Mouse (Mus musculus): ENCODE results near the gene Gm49388. TPM values are rescaled to one million over a fixed set of nuclear protein-coding genes. Genes with fewer than 3 reads are reported as not detected.
"Not testable (repeated sequence)": the region's sequence is repeated elsewhere in the genome, so short reads cannot be mapped to it uniquely, and the experiment has no call there.

Gene Gm49388
- polyA plus RNA-seq, 1 experiment: not detected

- DNase-seq (ENCODE audit: extremely low spot score in 1 of 2, low spot score in 1 of 2): no peak
Measured at GRCm38 (mm10) chr7:127835550-127835949, 50.1 kb downstream of the Gm49388 start.

- no peak for DNase-seq (ENCODE audit: extremely low spot score in 1 of 2, low spot score in 1 of 2)
Measured at GRCm38 (mm10) chr7:127837473-127837872, 52.1 kb downstream of the Gm49388 start.

- DNase-seq (ENCODE audit: extremely low spot score in 1 of 2, low spot score in 1 of 2): not testable (repeated sequence)
Measured at GRCm38 (mm10) chr7:127837878-127838277, 52.5 kb downstream of the Gm49388 start.

DNA sequence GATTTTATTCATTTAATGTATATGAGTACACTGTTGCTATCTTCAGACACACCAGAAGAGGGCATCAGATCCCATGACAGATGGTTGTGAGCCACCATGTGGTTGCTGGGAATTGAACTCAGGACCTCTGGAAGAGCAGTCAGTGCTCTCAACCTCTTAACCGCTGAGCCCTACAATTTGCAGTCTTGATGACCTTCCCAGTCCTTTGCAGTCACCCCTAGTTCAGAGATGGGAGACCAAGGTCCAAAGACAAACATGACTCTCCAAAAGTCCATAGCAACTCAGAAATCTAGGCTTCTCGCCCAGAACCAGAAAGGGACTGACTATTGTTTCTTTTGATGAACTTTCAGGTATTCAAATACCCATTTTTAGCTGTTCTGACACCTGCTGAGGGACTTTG, 54.6 kb downstream of the Gm49388 start:
- DNase-seq (ENCODE audit: extremely low spot score in 1 of 2, low spot score in 1 of 2): not testable (repeated sequence)

GRCm38 (mm10) chr7:127840886-127841285, 55.5 kb downstream of the Gm49388 start:
- peak; percentile 78 to 85 for DNase-seq (ENCODE audit: extremely low spot score in 1 of 2, low spot score in 1 of 2)

GRCm38 (mm10) chr7:127841340-127842000, 56.1 kb downstream of the Gm49388 start:
- DNase-seq (ENCODE audit: extremely low spot score in 1 of 2, low spot score in 1 of 2): peak; percentile 96 to 98

DNA sequence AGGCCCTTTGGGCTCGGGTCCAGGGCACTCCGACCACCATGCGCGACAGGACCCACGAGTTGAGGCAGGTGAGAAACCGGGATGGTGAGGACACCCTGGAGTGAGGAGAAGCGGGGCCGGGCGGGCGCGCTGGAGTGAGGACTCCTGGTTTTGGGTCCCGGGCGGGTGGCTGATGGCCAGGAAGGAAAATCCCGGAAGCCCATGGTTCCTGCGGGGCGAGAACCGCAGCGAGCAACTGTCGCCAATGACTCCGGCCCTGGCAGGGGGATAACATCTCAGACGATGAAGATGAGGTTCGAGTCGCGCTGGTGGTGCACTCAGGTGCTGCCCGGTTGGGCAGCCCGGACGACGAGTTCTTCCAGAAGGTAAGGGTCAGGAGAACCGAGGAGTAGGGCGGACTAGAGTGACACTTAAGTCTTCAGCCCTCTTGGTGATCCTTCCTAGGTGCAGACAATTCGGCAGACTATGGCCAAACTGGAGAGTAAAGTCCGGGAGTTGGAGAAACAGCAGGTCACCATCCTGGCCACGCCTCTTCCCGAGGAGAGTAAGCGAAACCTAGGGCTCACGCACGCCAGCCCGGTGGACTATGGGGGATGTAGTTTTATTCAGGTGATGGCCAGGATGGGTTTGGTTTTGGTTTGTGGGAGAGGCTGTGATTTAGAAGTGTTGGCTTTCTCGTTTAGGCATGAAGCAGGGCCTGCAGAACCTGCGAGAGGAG, 56.8 kb downstream of the Gm49388 start:
- DNase-seq (ENCODE audit: extremely low spot score in 1 of 2, low spot score in 1 of 2): peak; percentile 40 to 83

DNA sequence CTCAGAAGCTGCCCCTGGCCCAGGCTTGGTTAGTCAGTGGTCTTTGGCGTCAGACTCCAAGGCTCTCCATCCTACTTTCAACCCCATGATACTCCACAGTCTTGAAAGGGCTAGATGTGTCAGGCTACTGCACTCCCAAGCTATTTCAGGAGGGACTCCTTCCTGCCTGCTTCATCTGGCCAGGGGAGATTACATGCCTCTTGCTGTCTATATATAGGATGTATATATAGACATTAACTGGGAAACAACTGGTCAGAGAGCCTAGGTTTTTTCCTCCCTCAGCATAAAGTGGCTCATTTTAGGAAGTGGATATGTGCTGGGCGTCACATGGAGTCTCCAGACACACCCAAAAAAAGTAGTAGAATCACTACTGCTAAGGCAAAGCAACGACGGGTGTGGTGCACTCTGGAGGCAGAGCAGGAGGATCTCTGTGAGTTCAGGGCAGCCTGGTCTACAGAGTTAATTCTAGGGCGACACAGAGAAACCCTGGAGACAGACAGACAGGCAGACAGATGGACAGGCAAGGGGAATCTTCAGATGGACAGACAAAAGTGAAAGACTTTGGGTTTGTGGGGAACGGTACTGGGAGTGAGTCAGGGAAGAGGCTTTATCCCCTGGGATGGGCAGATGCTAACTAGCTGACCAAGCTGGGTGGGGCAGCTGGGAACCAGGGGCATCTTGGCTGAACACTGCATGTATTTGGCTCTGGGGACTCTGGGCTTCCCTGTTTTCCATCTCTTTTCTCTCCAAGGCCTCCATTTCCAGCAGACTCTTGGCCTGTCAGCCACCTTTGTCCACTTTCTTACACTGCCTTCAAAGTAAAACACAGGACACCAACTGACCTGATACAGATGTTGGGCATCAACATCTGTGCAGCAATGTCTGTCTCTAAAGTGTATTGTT, 64.8 kb downstream of the Gm49388 start:
- no peak for DNase-seq (ENCODE audit: extremely low spot score in 1 of 2, low spot score in 1 of 2)

DNA sequence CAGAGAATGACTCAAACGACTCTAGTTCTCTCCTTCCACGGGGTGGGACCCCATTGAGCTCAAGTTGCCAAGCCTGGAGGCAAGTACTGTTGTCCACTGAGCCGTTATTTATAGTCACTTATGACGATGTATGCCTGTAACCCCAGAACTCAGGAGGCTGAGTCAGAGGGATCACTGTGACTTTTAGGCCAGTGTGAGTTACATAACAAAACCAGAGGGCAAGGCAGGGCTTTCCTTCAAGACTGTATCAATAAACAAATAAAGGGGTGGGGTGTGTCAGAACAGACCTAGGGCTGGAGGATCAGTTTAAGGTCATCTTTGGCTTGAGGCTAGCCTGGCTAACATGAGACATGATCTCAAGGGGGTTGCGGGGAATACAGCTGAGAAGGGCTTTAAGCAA, 65.5 kb downstream of the Gm49388 start:
- no peak for DNase-seq (ENCODE audit: extremely low spot score in 1 of 2, low spot score in 1 of 2)

Other genes starting within 250 kb of the Gm49388 start
- not detected in 2 replicates for gene Tmem265, start 224.2 kb upstream of the Gm49388 start, polyA plus RNA-seq (2012; rRNA removed)
- gene Phkg2, start 212.3 kb upstream of the Gm49388 start, polyA plus RNA-seq (2012; rRNA removed): 145 and 146 TPM in 2 replicates
- 21.0 and 21.5 TPM in 2 replicates for gene Ccdc189, start 197.0 kb upstream of the Gm49388 start, polyA plus RNA-seq (2012; rRNA removed)
- gene Rnf40, start 196.8 kb upstream of the Gm49388 start, polyA plus RNA-seq (2012; rRNA removed): 49.4 and 54.0 TPM in 2 replicates
- 21.7 and 22.7 TPM in 2 replicates for gene Zfp629, start 169.8 kb upstream of the Gm49388 start, polyA plus RNA-seq (2012; rRNA removed)
- gene Bcl7c, start 76.7 kb upstream of the Gm49388 start, polyA plus RNA-seq (2012; rRNA removed): 23.3 and 25.7 TPM in 2 replicates
- gene Ctf1, start 72.9 kb upstream of the Gm49388 start, polyA plus RNA-seq (2012; rRNA removed): 6.0 and 6.4 TPM in 2 replicates
- not detected in 2 replicates for gene Ctf2, start 53.4 kb upstream of the Gm49388 start, polyA plus RNA-seq (2012; rRNA removed)
- 58.3 and 62.6 TPM in 2 replicates for gene Fbxl19, start 41.1 kb upstream of the Gm49388 start, polyA plus RNA-seq (2012; rRNA removed)
- gene Orai3, start 15.8 kb upstream of the Gm49388 start, polyA plus RNA-seq (2012; rRNA removed): 19.9 and 20.6 TPM in 2 replicates
- 20.2 and 21.8 TPM in 2 replicates for gene Setd1a, start 8.9 kb upstream of the Gm49388 start, polyA plus RNA-seq (2012; rRNA removed)
- gene Hsd3b7, start 15.0 kb downstream of the Gm49388 start, polyA plus RNA-seq (2012; rRNA removed): 15.7 and 17.3 TPM in 2 replicates
- 121 and 127 TPM in 2 replicates for gene Stx4a, start 38.7 kb downstream of the Gm49388 start, polyA plus RNA-seq (2012; rRNA removed)
- 374 and 443 TPM in 2 replicates for gene Stx1b, start 38.9 kb downstream of the Gm49388 start, polyA plus RNA-seq (2012; rRNA removed)
- gene Zfp646, start 90.6 kb downstream of the Gm49388 start, polyA plus RNA-seq (2012; rRNA removed): 16.0 TPM in 2 replicates
- gene Zfp668, start 91.2 kb downstream of the Gm49388 start, polyA plus RNA-seq (2012; rRNA removed): 13.9 and 15.1 TPM in 2 replicates
- gene Prss53, start 105.4 kb downstream of the Gm49388 start, polyA plus RNA-seq (2012; rRNA removed): 4.7 and 5.2 TPM in 2 replicates
- gene Gm21974, start 109.8 kb downstream of the Gm49388 start, polyA plus RNA-seq (2012; rRNA removed): not detected in 2 replicates
- gene Vkorc1, start 110.0 kb downstream of the Gm49388 start, polyA plus RNA-seq (2012; rRNA removed): 54.6 and 68.7 TPM in 2 replicates
- 50.4 and 51.0 TPM in 2 replicates for gene Bckdk, start 118.5 kb downstream of the Gm49388 start, polyA plus RNA-seq (2012; rRNA removed)
- gene Kat8, start 126.9 kb downstream of the Gm49388 start, polyA plus RNA-seq (2012; rRNA removed): 37.3 and 39.1 TPM in 2 replicates
- gene Prss8, start 144.5 kb downstream of the Gm49388 start, polyA plus RNA-seq (2012; rRNA removed): 0.36 and 0.86 TPM in 2 replicates
- 14.0 and 15.0 TPM in 2 replicates for gene Prss36, start 161.1 kb downstream of the Gm49388 start, polyA plus RNA-seq (2012; rRNA removed)
- gene Fus, start 181.8 kb downstream of the Gm49388 start, polyA plus RNA-seq (2012; rRNA removed): 446 and 481 TPM in 2 replicates
- 7.5 and 10.1 TPM in 2 replicates for gene Pycard, start 208.3 kb downstream of the Gm49388 start, polyA plus RNA-seq (2012; rRNA removed)
- 2.5 and 2.8 TPM in 2 replicates for gene Trim72, start 218.3 kb downstream of the Gm49388 start, polyA plus RNA-seq (2012; rRNA removed)

Measured in frontal cortex, adult 2 months (tissue).